Mouse (Mus musculus) small intestine, adult 2 months (tissue): Measurements from ENCODE around the gene Leng1. TPM values are rescaled to one million over a fixed set of nuclear protein-coding genes. Genes with fewer than 3 reads are reported as not detected.
A peak's percentile ranks its signal among the peaks of the same experiment; 100 is the strongest.

ENCODE experiments used
- H3K27ac ChIP-seq: fragments of 200-500 bp; 2 replicates; pipeline ENCODE4 v1.5.1; 2012; ENCODE audit warnings: low read depth, low read length, control low read depth, inconsistent platforms; ENCODE audit not compliant: insufficient read depth
- H3K27me3 ChIP-seq: fragments of 200-500 bp; 2 replicates; pipeline ENCODE4 v1.6.1; 2012; ENCODE audit warnings: mild to moderate bottlenecking, moderate library complexity, low read length, inconsistent platforms; ENCODE audit not compliant: control insufficient read depth, insufficient read depth
- H3K36me3 ChIP-seq: fragments of 200-500 bp; 2 replicates; pipeline ENCODE4 v1.6.1; 2012; ENCODE audit warnings: mild to moderate bottlenecking, low read length, control low read depth, inconsistent platforms; ENCODE audit not compliant: control insufficient read depth, insufficient read depth
- H3K4me1 ChIP-seq: fragments of 200-500 bp; 2 replicates; pipeline ENCODE4 v1.6.1; 2012; ENCODE audit warnings: low read length, inconsistent platforms, mixed read lengths; ENCODE audit not compliant: control insufficient read depth, insufficient read depth, insufficient read length
- H3K4me3 ChIP-seq: fragments of 200-500 bp; 2 replicates; pipeline ENCODE4 v1.5.1; 2012; ENCODE audit warnings: low read depth, mild to moderate bottlenecking, control low read depth, inconsistent platforms, low read length, moderate library complexity
- CTCF ChIP-seq: fragments of 200-500 bp; IDR thresholded peaks from 2 replicates; pipeline ENCODE4 v1.5.1; 2012; ENCODE audit warnings: low read depth, mild to moderate bottlenecking, control low read depth, inconsistent platforms, low read length, moderate library complexity, mixed read lengths; ENCODE audit not compliant: insufficient replicate concordance, insufficient read length; ENCODE audit errors: extremely low read depth
- POLR2A ChIP-seq: fragments of 200-500 bp; IDR thresholded peaks from 2 replicates; pipeline ENCODE4 v1.6.1; 2012; ENCODE audit warnings: low read depth, mild to moderate bottlenecking, control low read depth, inconsistent platforms, low read length, moderate library complexity
- WGBS: fragments of 180-500 bp; shearing (Covaris S2); methylation state at CpG from one replicate; pipeline ENCODE4 v1.1.7; 2018; 5-methylcytosine and 5-hydroxymethylcytosine counted together
- polyA plus RNA-seq: library from polyadenylated mRNA; depleted of rRNA; stranded (reverse); fragments of >200 nt; gene quantifications from 2 replicates; pipeline ENCODE4 v1.2.3, GENCODE M21; 2012

The Leng1 gene
- polyA plus RNA-seq, 1 experiment = 5.1 TPM

DNA sequence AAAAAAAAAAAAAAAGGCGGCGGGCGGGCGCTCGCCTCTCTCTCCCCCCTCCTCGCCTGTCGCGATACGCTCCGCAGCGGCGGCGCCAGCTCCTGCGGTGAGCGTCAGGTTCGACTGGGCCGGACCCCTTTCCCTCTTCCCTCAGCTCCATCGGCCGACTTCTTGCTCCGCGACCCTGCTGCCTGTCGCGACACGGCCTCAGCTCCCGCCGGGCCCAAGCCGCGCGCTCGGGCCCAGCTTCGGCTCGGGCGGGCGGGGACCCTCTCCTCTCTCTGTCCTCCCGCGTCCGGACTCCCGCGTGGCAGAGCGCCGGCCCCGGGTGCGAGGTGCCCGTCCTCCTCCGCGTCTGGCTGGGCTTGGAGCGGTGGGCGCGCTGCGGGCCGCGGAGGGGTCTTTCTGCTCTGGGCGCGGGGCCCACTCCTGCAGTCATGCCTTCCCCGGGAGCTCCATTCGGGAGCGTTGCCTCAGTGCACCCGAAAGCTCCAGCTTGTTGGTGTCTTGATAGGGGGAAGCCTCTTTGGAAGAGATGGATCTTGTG is 20.1 kb downstream of the Leng1 start:
- peaks cover 10% of the 10 kb centered on the region; the same call in 1 of the 2 replicates for H3K4me1 ChIP-seq
- WGBS = under 1% methylated on average over 56 of the region's 58 CpGs
- TF ChIP-seq POLR2A = no peak
- TF ChIP-seq CTCF = no peak
- peak overlapping the region; percentile 96 for H3K4me3 ChIP-seq
- H3K36me3 ChIP-seq = peaks cover 9% of the 10 kb centered on the region; the same call in 1 of the 2 replicates
- no peaks in the 10 kb centered on the region for H3K27me3 ChIP-seq
- peak overlapping the region; percentile 91 for H3K27ac ChIP-seq

DNA sequence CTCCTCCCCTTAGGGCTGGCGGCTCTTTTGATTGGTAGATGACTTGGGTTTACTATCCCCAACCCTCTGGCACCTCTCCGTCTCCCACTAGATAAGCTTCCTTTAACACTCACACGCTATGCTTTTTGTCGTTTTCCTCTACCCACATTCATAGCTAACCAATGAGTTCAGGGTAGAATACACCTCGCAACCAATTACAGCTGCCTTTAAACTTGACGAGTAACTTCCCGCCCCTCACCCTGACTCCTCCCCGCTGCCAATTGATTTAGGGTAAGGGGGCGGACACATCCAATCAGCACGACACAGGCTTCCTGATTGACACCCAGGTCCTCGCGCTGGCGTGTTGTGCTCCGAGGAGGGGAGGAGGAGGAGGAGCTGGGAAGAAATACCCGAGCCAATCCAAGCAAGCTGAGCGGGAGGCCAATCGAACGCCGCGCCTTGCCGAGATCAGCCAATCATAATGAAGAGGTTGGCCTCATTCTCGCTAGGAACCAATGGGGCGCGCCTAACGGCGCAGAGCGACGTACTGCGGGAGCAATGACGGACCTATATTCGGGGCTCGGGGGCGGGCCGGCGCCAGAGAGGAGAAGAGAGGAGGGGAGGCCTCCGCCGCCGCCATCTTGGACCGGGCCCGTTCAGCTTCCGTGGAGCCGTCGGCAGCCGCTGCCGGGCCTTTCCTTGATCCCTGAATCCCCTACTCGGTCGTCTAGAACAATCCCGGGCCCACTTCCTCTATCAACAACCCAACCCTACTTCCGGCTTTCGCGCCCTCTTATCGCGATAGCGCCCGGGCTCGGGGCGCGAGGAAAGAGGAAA is 20.8 kb downstream of the Leng1 start, which contains the start of gene Cnot3:
Gene Cnot3 (plus strand): TSS at position 597 of the 816 bp plus-strand sequence.
- no peaks in the 10 kb centered on the region for H3K27me3 ChIP-seq
- peak within 1 kb of the TSS; percentile 91 for H3K27ac ChIP-seq
- H3K4me3 ChIP-seq = peak within 1 kb of the TSS; percentile 96
- peaks cover 14% of the 10 kb centered on the region for H3K36me3 ChIP-seq
- TF ChIP-seq POLR2A (no peak), CTCF (no peak)
- under 1% methylated on average over 58 of the region's 58 CpGs for WGBS
- H3K4me1 ChIP-seq = peaks cover 10% of the 10 kb centered on the region; the same call in 1 of the 2 replicates

DNA sequence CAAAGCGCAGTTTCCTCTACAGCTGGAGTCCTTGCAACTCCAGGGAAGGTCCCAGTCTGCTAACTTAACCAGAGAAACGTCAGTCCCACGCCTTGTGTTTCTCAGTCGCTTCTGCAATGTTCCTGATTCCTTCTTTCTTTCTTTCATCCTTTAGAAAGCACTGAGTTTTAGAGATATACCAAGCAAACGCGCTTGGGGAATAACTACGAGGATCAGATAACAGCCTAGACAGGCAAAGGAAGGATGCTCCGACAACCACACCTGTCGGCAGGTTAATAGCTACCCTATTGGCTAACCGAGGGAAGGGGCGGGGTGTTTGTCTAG is 21.3 kb downstream of the Leng1 start:
- H3K36me3 ChIP-seq = peaks cover 19% of the 10 kb centered on the region
- TF ChIP-seq POLR2A (no peak), CTCF (no peak)
- H3K27ac ChIP-seq = no peak overlapping the region
- 0% methylated on average over 11 of the region's 11 CpGs for WGBS
- peak overlapping the region; percentile 7 for H3K4me3 ChIP-seq
- no peaks in the 10 kb centered on the region for H3K27me3 ChIP-seq
- H3K4me1 ChIP-seq = peaks cover 10% of the 10 kb centered on the region; the same call in 1 of the 2 replicates

DNA sequence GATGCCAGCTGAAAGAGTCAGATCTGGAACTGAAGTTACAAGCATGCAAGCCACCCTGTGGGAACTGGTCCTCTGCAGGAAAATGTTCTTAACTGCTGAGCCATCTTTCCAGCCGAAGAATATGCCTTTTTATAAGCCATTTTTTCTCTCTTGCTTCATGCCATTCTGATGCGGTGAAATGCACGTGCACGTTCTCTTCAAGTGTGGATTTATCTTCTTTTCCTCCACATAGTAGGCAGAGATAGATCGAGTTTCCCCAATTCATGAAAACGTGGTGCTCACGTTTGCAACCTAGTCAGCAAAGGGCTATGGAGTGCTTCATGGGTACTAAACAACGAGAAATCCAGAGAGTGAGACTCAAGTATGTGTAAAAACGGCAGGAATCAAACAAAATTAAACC is 21.8 kb downstream of the Leng1 start:
- Histone ChIP-seq H3K27me3 (no peaks in the 10 kb centered on the region), H3K4me1 (peaks cover 10% of the 10 kb centered on the region; the same call in 1 of the 2 replicates), H3K27ac (no peak overlapping the region), H3K4me3 (no peak overlapping the region), H3K36me3 (peaks cover 20% of the 10 kb centered on the region)
- 11% methylated on average over 9 of the region's 9 CpGs for WGBS
- TF ChIP-seq POLR2A (no peak), CTCF (no peak)

DNA sequence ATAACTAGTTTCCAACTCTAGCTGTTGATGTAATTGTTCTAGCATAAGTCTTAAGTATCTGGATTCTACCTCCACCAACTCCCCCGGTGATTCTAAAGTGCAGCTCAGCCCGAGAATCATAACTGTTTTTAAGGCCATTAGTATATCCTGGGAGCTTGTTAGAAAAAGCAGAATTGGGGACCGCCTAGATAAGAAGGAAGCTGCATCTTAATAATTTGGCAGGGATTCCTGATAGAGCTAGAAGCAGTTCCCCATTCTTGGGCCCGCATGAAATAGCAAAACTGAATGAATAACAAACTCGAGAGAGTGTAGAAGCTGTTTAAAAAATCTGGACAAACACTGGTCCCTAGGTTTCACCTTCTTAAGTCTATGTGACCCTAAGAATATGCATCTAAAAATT is 22.2 kb downstream of the Leng1 start:
- Histone ChIP-seq H3K36me3 (peaks cover 20% of the 10 kb centered on the region), H3K4me3 (no peak overlapping the region), H3K27ac (no peak overlapping the region), H3K27me3 (no peaks in the 10 kb centered on the region), H3K4me1 (peaks cover 10% of the 10 kb centered on the region; the same call in 1 of the 2 replicates)
- 51% methylated on average over 5 of the region's 5 CpGs for WGBS
- TF ChIP-seq POLR2A (no peak), CTCF (no peak)

DNA sequence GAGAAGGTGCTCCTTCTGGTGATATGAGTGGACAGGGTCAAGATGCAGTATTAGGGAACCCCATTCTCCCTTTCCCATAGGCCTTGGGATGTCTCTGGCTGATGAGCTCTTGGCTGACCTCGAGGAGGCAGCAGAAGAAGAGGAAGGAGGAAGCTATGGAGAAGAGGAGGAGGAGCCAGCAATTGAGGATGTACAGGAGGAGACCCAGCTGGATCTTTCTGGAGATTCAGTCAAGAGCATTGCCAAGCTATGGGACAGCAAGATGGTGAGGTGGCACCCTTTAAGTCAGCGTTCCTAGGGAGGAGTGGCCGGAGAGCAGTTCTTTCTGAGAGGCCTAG is 35.2 kb downstream of the Leng1 start:
- peaks cover 13% of the 10 kb centered on the region for H3K4me1 ChIP-seq
- H3K36me3 ChIP-seq = peaks cover 10% of the 10 kb centered on the region; the same call in 1 of the 2 replicates
- 45% methylated on average over 3 of the region's 3 CpGs for WGBS
- TF ChIP-seq CTCF (no peak), POLR2A (no peak)
- no peaks in the 10 kb centered on the region for H3K27me3 ChIP-seq
- peak overlapping the region; percentile 80 for H3K4me3 ChIP-seq
- no peak overlapping the region for H3K27ac ChIP-seq

DNA sequence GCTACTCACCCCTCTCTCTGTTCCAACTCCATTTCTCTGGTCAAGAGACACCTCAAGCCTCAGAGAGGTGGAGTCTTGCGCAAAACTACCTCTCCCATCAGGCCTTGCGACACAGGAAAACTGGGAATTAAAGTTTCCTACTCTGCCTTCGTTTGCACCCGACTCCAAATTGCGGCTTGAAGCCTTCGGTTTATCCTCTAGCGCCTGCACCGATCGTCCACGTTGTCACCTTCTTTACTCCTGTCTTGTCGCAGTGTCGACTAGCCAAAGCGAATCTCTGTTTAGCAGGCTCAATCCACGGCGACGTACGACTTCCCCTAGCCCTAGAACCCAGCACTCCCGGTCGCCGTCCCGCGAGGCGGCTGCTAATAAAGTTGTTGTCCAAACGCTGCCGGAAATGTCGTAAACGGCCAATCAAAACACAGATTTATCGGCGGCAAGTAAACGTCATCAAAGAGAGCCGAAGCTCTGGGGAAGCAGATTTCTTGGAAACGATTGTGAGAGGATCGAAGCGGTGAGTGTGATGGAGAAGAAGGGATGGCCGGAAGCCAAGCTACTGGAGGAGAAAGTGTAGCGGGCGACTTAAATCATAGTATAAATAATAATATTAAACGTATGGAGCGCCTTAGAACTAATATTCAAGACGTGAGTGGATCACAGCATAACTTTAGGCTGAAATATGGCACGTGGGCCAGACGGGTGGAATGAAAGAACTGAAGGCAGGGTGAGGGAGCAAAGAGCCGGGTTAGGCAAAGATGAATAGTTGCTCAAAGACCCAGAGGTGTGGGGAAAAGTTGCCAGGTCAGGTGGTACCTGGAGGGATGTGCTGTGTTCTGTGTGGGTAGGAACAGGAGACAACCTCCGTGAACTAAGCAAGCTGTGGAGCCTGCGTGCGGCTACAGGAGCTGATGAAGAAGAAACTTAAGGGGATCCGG is 35.8 kb downstream of the Leng1 start, which contains the start of the genes Tfpt and Prpf31:
Gene Tfpt (minus strand): TSS at position 387 of the 935 bp plus-strand sequence.
Gene Prpf31 (plus strand): TSS at position 443 of the 935 bp plus-strand sequence.
- H3K27ac ChIP-seq = peak within 1 kb of the TSS; percentile 90
- H3K27me3 ChIP-seq = no peaks in the 10 kb centered on the region
- TF ChIP-seq CTCF (no peak), POLR2A (0 out of 2 replicates have a peak, but pooled peaks have one; percentile 35)
- H3K4me1 ChIP-seq = peaks cover 13% of the 10 kb centered on the region
- H3K4me3 ChIP-seq = peak within 1 kb of the TSS; percentile 80
- 1% methylated on average over 47 of the region's 47 CpGs for WGBS
- H3K36me3 ChIP-seq = peaks cover 5% of the 10 kb centered on the region; the same call in 1 of the 2 replicates
